Mouse (Mus musculus): ENCODE measurements around the gene Dnaja3.
A peak's percentile ranks its signal among the peaks of the same experiment; 100 is the strongest.
"Not testable (repeated sequence)": the region's sequence is repeated elsewhere in the genome, so short reads cannot be mapped to it uniquely, and the experiment has no call there.

The Dnaja3 gene

DNA sequence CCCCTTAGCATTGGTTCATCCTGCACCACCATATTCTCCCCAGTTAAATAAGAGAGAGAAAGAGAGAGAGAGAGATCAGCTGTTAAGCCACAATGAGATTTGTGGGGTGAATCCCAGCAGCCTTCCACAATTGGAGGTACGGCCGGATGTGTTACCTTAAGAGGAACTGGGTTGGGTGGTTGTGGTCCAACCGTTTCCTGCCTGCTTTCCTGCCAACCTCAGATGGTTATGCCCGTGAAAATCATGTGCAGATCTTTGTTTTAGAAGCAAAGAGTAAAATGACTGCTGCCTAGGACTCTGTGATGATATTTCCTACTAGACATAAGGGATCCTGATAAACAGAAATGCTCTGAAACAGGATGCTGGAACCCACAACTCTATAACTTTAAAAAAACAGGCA, 34.3 kb downstream of the Dnaja3 start:
- DNase-seq, result no peak

DNA sequence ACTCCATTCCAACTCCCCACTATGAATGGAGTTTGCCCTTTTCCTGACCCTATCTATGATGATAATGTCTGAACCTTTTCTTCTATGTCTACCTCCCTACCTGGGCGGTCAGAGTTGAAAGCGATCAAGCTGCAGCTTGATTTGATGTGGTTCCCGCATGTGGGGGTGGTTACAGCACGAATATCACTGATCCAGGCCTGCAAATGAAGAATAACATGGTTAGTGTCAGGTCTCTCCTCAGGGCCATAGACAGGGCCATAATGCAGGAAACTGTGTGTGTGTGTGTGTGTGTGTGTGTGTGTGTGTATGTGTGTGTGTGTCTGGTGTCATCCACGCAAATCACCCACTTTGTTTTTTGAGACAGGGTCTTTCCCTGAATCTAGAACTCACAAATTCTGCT, 37.0 kb downstream of the Dnaja3 start:
- DNase-seq, result no peak

GRCm38 (mm10) chr16:4678080-4678479, 38.3 kb downstream of the Dnaja3 start:
- no peak for DNase-seq

GRCm38 (mm10) chr16:4679121-4680018, 39.6 kb downstream of the Dnaja3 start, which contains the start of gene Coro7:
Gene Coro7 (minus strand): TSS chr16:4679777.
- DNase-seq, result peak; percentile 72

DNA sequence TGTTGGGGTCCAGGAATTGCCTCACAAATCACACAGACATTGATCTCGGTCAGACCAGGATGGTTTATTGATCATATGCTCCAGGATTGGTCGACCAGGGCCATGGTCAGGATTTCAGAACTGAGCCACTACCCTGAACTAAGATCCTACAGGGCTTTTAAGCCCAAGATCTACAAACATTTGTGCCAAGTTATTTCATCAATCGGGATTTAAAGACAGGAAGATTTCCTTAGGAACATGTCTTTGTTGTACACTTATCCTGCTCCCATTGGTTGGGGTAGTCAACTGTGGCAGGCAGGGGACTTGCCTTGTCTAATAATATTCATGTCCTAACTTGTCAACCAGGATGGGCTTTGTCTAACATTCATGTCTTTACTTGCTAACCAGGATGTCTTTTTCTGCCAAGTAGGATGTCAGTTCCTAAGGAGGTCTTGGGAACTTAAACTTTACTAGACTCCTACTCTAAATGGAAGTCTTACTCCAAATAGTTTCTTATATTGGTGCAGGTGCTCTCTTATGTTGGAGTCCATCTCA, 41.2 kb downstream of the Dnaja3 start:
- DNase-seq, result not testable (repeated sequence)

GRCm38 (mm10) chr16:4682628-4683179, 42.9 kb downstream of the Dnaja3 start:
- no peak for DNase-seq

GRCm38 (mm10) chr16:4683193-4683580, 43.4 kb downstream of the Dnaja3 start:
- no peak for DNase-seq

DNA sequence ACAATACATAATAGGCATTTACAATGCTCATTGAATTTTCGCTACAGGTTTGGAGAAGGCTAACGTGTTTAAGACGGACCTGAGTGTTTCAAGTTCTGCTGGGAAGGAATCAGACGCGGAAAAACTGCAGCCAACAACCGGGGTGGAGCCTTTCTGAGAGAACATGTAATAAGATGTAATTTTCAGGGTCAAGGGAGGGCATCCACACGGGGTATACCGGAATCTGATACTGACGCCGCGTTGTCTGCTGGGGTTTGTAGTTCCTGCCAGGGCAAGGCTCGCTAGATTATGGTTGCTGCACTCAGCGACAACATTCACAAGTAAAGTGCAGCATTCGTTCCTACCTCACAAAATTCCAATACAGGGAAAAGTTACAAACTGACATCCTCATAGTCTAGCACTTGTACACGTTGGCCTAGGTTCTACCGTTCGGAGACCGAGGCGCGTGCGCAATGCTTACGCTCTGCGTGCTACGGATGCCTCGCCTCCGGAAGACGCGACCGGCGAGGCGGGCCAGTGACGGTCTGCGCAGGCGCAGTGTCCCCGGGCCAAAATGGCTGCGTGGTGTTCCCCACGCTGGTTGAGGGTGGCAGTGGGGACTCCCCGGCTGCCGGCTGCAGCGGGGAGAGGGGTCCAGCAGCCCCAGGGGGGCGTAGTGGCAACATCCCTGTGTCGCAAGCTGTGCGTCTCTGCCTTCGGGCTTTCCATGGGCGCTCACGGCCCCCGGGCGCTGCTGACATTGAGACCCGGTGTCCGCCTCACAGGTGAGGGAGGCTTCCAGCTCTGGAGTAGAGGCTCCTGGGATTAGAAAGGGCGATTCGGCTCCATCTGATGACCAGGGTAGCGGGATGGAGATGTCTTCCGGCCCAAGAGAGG, 44.0 kb downstream of the Dnaja3 start:
- peak; percentile 99 for DNase-seq

GRCm38 (mm10) chr16:4684457-4684791, 44.6 kb downstream of the Dnaja3 start:
- DNase-seq, result no peak

- not testable (repeated sequence) for DNase-seq
Observed at GRCm38 (mm10) chr16:4689371-4689770, 49.6 kb downstream of the Dnaja3 start.

- no peak for DNase-seq
Observed at GRCm38 (mm10) chr16:4701211-4701610, 61.4 kb downstream of the Dnaja3 start.

- no peak for DNase-seq
Observed at GRCm38 (mm10) chr16:4702646-4703045, 62.9 kb downstream of the Dnaja3 start.

- DNase-seq, result no peak
Observed at GRCm38 (mm10) chr16:4705541-4705940, 65.8 kb downstream of the Dnaja3 start.

DNA sequence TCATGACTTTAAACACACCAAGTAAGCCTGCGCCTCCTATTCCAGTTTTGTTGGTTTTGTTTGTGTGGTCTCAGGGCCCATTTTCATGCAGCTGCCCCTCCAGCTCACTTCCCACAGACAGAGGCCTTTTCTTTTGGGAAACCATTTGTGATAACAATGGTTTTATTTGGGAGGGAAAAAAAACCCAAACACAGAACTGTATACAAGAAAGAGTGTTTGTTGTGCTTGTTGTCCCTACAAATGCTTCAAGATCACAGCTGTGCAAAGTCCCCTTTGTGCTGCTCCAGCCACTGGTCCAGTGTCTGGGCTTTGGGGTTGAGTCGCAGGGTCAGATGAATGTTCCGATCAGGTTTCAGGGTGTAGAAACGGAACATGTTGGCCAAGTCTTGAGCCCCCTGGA, 71.4 kb downstream of the Dnaja3 start:
- DNase-seq, result no peak

- DNase-seq, result no peak
Observed at GRCm38 (mm10) chr16:4713861-4714710, 74.3 kb downstream of the Dnaja3 start.

- DNase-seq, result no peak
Observed at GRCm38 (mm10) chr16:4717866-4718265, 78.1 kb downstream of the Dnaja3 start.

- DNase-seq, result peak; percentile 58
Observed at GRCm38 (mm10) chr16:4718753-4719518, 79.1 kb downstream of the Dnaja3 start, which contains the start of gene Nmral1. Gene Nmral1 (minus strand): TSS chr16:4719356.

DNA sequence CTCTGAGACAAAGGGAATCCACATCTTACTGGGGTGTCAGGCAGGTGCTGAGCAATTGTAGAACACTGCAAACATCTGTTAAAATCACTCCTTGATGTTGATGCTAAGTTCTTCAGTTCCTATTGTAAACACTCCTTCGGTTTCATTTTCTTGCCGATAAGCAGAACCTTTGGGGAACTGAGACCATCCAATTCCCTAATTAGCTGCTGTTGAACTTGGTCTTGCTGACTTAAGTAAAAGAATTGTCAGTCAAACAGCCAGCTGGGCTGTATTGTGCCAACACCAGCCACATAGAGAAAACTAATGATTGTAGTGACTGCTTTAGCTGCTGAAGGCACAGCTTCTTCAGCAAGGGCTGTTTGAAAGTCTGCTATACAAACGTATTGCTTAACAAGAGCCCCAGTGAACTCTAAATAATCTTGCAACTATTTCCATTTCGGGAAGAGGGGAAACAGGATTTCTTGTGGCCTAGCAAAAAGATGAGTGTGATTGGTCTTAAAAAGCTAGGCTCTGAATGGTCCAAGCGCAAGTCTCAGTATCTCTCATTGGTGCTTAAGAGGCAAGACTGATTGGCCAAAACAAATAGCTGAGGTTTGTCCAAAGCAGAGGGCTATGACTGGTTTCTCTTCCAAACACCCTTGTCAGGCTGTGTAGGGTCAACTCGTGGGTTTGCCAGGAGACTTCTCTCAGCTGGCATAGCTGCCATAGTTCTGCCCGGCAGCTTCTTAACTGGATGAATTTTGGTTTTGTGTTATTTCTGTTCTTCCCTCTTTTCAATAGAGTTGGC, 82.5 kb downstream of the Dnaja3 start:
- DNase-seq, result no peak

DNA sequence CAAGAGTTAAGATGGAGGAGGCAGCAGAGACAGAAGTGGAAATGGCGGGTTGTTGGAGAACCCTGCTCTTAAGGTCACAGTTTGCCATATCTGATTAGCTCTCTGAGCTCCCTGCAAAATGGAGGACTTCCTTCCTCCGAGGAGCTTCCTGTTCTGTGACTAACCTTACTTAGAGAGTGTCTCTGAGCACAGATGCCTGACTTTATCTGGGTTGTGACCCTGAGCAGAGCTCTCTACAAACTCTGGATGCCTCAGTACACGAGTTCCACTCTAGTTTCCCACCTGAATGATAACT, 83.1 kb downstream of the Dnaja3 start:
- no peak for DNase-seq

GRCm38 (mm10) chr16:4725266-4725665, 85.5 kb downstream of the Dnaja3 start:
- no peak for DNase-seq

Measured in right cerebral cortex, postnatal 4 days (tissue).